8 mouse cellular contexts compared by ENCODE assay signal in genomic region chr11:74831191-74831605, GRCm38 (mm10). TPM values are rescaled to one million over a fixed set of nuclear protein-coding genes. Genes with fewer than 3 reads are reported as not detected.
DNase-seq lines count a peak whose midpoint lies in the region; ATAC-seq lines count a peak whose summit lies in the region.

No protein-coding gene starts in this region.

- peaks cover 42% of the 10 kb centered on the region for H3K4me1 ChIP-seq in forebrain, embryonic 13.5 days
- H3K4me1 ChIP-seq in hindbrain, embryonic 16.5 days (ENCODE audit: control insufficient read depth, insufficient read depth, low read depth, low read length): peaks cover 25% of the 10 kb centered on the region
- H3K4me1 ChIP-seq in liver, embryonic 12.5 days: peaks cover 91% of the 10 kb centered on the region

- ATAC-seq in forebrain, embryonic 13.5 days: no peak
- ATAC-seq in hindbrain, embryonic 16.5 days: no peak
- no peak for ATAC-seq in liver, embryonic 12.5 days

- H3K27ac ChIP-seq in forebrain, embryonic 13.5 days: peak overlapping the region; percentile 96
- H3K27ac ChIP-seq in hindbrain, embryonic 16.5 days (ENCODE audit: low read depth, low read length): peak overlapping the region; percentile 95
- H3K27ac ChIP-seq in liver, embryonic 12.5 days: peak overlapping the region; percentile 96

- peak overlapping the region; percentile 97 for H3K4me3 ChIP-seq in forebrain, embryonic 13.5 days
- peak overlapping the region; percentile 97 for H3K4me3 ChIP-seq in hindbrain, embryonic 16.5 days (ENCODE audit: low read length)
- H3K4me3 ChIP-seq in liver, embryonic 12.5 days: peak overlapping the region; percentile 79

- no peaks in the 10 kb centered on the region; the same call in 1 of the 2 replicates for H3K27me3 ChIP-seq in forebrain, embryonic 13.5 days
- H3K27me3 ChIP-seq in hindbrain, embryonic 16.5 days (replicated peaks; ENCODE audit: control insufficient read depth, insufficient read depth, low read length): no peaks in the 10 kb centered on the region
- H3K27me3 ChIP-seq in liver, embryonic 12.5 days (replicated peaks): no peaks in the 10 kb centered on the region

- peak; percentile 60 to 69 for DNase-seq in layer of hippocampus, postnatal 10 days (ENCODE audit: low spot score in 2 of 2)
- DNase-seq in layer of hippocampus, postnatal 25 days (ENCODE audit: extremely low spot score in 1 of 2, low spot score in 1 of 2): no peak
- peak; percentile 58 for DNase-seq in brain, adult 2 months (ENCODE audit: low read depth, low spot score)
- DNase-seq in neural tube, embryonic 10.5 days (ENCODE audit: extremely low spot score, low spot score): peak; percentile 72
- DNase-seq in thymus, postnatal 14 days: peak; percentile 69

- WGBS in forebrain, embryonic 13.5 days: under 1% methylated on average over 35 of the region's 35 CpGs
- 0% methylated on average over 35 of the region's 35 CpGs for WGBS in hindbrain, embryonic 16.5 days
- under 1% methylated on average over 35 of the region's 35 CpGs for WGBS in liver, embryonic 12.5 days (ENCODE audit: insufficient replicate concordance)

- H3K4me2 ChIP-seq in forebrain, embryonic 13.5 days: peak overlapping the region; percentile 91
- H3K4me2 ChIP-seq in hindbrain, embryonic 16.5 days (ENCODE audit: low read length): peak overlapping the region; percentile 78
- H3K4me2 ChIP-seq in liver, embryonic 12.5 days: peak overlapping the region; percentile 97

- no peaks in the 10 kb centered on the region for H3K36me3 ChIP-seq in forebrain, embryonic 13.5 days (ENCODE audit: poor library complexity, severe bottlenecking)
- no peaks in the 10 kb centered on the region for H3K36me3 ChIP-seq in hindbrain, embryonic 16.5 days (ENCODE audit: control insufficient read depth, insufficient read depth, low read length)
- 0 out of 2 replicates have a peak, but pooled peaks cover under 1% of the 10 kb centered on the region for H3K36me3 ChIP-seq in liver, embryonic 12.5 days

- H3K9me3 ChIP-seq in forebrain, embryonic 13.5 days (replicated peaks): no peaks in the 10 kb centered on the region
- no peaks in the 10 kb centered on the region for H3K9me3 ChIP-seq in hindbrain, embryonic 16.5 days (ENCODE audit: control insufficient read depth, low read length)
- no peaks in the 10 kb centered on the region for H3K9me3 ChIP-seq in liver, embryonic 12.5 days (replicated peaks)

- peak overlapping the region; percentile 96 for H3K9ac ChIP-seq in forebrain, embryonic 13.5 days
- H3K9ac ChIP-seq in hindbrain, embryonic 16.5 days (ENCODE audit: low read depth, low read length): peak overlapping the region; percentile 92
- peak overlapping the region; percentile 85 for H3K9ac ChIP-seq in liver, embryonic 12.5 days

RNA-seq across cellular contexts. Expression of gene Mnt, which starts 0.5 kb away (rescaled TPM):
- total RNA-seq in layer of hippocampus, postnatal 10 days (2021): 10 to 100 TPM; 31.9 to 34.6 TPM
- total RNA-seq in layer of hippocampus, postnatal 25 days (2021): 10 to 100 TPM; 28.9 to 34.4 TPM
- 6.8 and 8.1 TPM in 2 replicates for polyA plus RNA-seq in forebrain, embryonic 13.5 days (2015; fragmentation: Nextera tagmentation; extraction: Ambion mirVana)
- polyA plus RNA-seq in hindbrain, embryonic 16.5 days (2015; fragmentation: Nextera tagmentation; extraction: Ambion mirVana): 7.3 and 8.4 TPM in 2 replicates
- 1.9 and 2.0 TPM in 2 replicates for polyA plus RNA-seq in liver, embryonic 12.5 days (2016; fragmentation: Nextera tagmentation; extraction: Ambion mirVana)

Comparison
In these comparisons a context has a peak if more than half of its experiments do, and no peak if none do; other contexts are left out.
1. DNase-seq: peak in layer of hippocampus, postnatal 10 days (2 of 2), brain, adult 2 months (single experiment), neural tube, embryonic 10.5 days (single experiment) and thymus, postnatal 14 days (single experiment); none in layer of hippocampus, postnatal 25 days (0 of 2).
2. Peak in every context shown above with its lines, with median percentiles within 50 percentile points of each other: H3K27ac ChIP-seq, H3K4me2 ChIP-seq, H3K4me3 ChIP-seq and H3K9ac ChIP-seq.